Mouse (Mus musculus): ENCODE data around the gene Pdxdc1. TPM values are rescaled to one million over a fixed set of nuclear protein-coding genes. Genes with fewer than 3 reads are reported as not detected.

Gene Pdxdc1
- polyA plus RNA-seq, 1 experiment from 2014 or later, result 74.0 TPM

- Histone ChIP-seq H3K27ac (ENCODE audit: low read depth, low read length) (no peak overlapping the region), H3K4me3 (ENCODE audit: low read depth, low read length) (no peak overlapping the region), H3K36me3 (ENCODE audit: control insufficient read depth, insufficient read depth, low read length) (peaks cover 5% of the 10 kb centered on the region; the same call in 1 of the 2 replicates), H3K9ac (ENCODE audit: low read depth, low read length) (no peak overlapping the region), H3K9me3 (ENCODE audit: control insufficient read depth, low read length) (no peaks in the 10 kb centered on the region), H3K27me3 (ENCODE audit: control insufficient read depth, insufficient read depth, low read length) (no peaks in the 10 kb centered on the region), H3K4me1 (replicated peaks; ENCODE audit: control insufficient read depth, insufficient read depth, low read length) (no peaks in the 10 kb centered on the region), H3K4me2 (replicated peaks; ENCODE audit: low read depth, low read length) (no peak overlapping the region)
- ATAC-seq (ENCODE audit: low FRiP score), result no peak
- WGBS, result 90% methylated on average over 7 of the region's 7 CpGs
- no peak for DNase-seq (ENCODE audit: low spot score)
Observed at GRCm38 (mm10) chr16:13840056-13840455, 62.9 kb downstream of the Pdxdc1 start.

GRCm38 (mm10) chr16:13834382-13834781 is 68.5 kb downstream of the Pdxdc1 start:
- no peaks in the 10 kb centered on the region for H3K4me1 ChIP-seq (replicated peaks; ENCODE audit: control insufficient read depth, insufficient read depth, low read length)
- no peaks in the 10 kb centered on the region for H3K27me3 ChIP-seq (ENCODE audit: control insufficient read depth, insufficient read depth, low read length)
- no peak overlapping the region for H3K4me3 ChIP-seq (ENCODE audit: low read depth, low read length)
- no peak overlapping the region for H3K27ac ChIP-seq (ENCODE audit: low read depth, low read length)
- no peak overlapping the region for H3K4me2 ChIP-seq (replicated peaks; ENCODE audit: low read depth, low read length)
- H3K36me3 ChIP-seq (ENCODE audit: control insufficient read depth, insufficient read depth, low read length), result peaks cover 14% of the 10 kb centered on the region; the same call in 1 of the 2 replicates
- no peak overlapping the region for H3K9ac ChIP-seq (ENCODE audit: low read depth, low read length)
- ATAC-seq (ENCODE audit: low FRiP score) (no peak), DNase-seq (ENCODE audit: low spot score) (no peak)
- H3K9me3 ChIP-seq (ENCODE audit: control insufficient read depth, low read length), result no peaks in the 10 kb centered on the region
- 95% methylated on average over 5 of the region's 5 CpGs for WGBS

- H3K27ac ChIP-seq (ENCODE audit: low read depth, low read length), result no peak overlapping the region
- ATAC-seq (ENCODE audit: low FRiP score), result no peak
- H3K36me3 ChIP-seq (ENCODE audit: control insufficient read depth, insufficient read depth, low read length), result peaks cover 17% of the 10 kb centered on the region
Observed at GRCm38 (mm10) chr16:13831606-13832005, 71.3 kb downstream of the Pdxdc1 start.

GRCm38 (mm10) chr16:13830444-13830843 is 72.5 kb downstream of the Pdxdc1 start:
- Histone ChIP-seq H3K4me3 (ENCODE audit: low read depth, low read length) (no peak overlapping the region), H3K27me3 (ENCODE audit: control insufficient read depth, insufficient read depth, low read length) (no peaks in the 10 kb centered on the region), H3K9me3 (ENCODE audit: control insufficient read depth, low read length) (no peaks in the 10 kb centered on the region), H3K27ac (ENCODE audit: low read depth, low read length) (no peak overlapping the region), H3K36me3 (ENCODE audit: control insufficient read depth, insufficient read depth, low read length) (peaks cover 14% of the 10 kb centered on the region), H3K4me1 (replicated peaks; ENCODE audit: control insufficient read depth, insufficient read depth, low read length) (no peaks in the 10 kb centered on the region), H3K9ac (ENCODE audit: low read depth, low read length) (no peak overlapping the region), H3K4me2 (replicated peaks; ENCODE audit: low read depth, low read length) (no peak overlapping the region)
- ATAC-seq (ENCODE audit: low FRiP score), result no peak
- 88% methylated on average over 10 of the region's 10 CpGs for WGBS
- DNase-seq (ENCODE audit: low spot score), result no peak

More at GRCm38 (mm10) chr16:13831606-13832005, 71.3 kb downstream of the Pdxdc1 start:
- no peak for DNase-seq (ENCODE audit: low spot score)
- H3K9ac ChIP-seq (ENCODE audit: low read depth, low read length), result no peak overlapping the region
- no peak overlapping the region for H3K4me2 ChIP-seq (replicated peaks; ENCODE audit: low read depth, low read length)
- H3K27me3 ChIP-seq (ENCODE audit: control insufficient read depth, insufficient read depth, low read length), result no peaks in the 10 kb centered on the region
- H3K9me3 ChIP-seq (ENCODE audit: control insufficient read depth, low read length), result no peaks in the 10 kb centered on the region
- no peaks in the 10 kb centered on the region for H3K4me1 ChIP-seq (replicated peaks; ENCODE audit: control insufficient read depth, insufficient read depth, low read length)
- no peak overlapping the region for H3K4me3 ChIP-seq (ENCODE audit: low read depth, low read length)
- 87% methylated on average over 5 of the region's 5 CpGs for WGBS

GRCm38 (mm10) chr16:13826511-13826910 is 76.4 kb downstream of the Pdxdc1 start:
- 91% methylated on average over 4 of the region's 4 CpGs for WGBS
- Histone ChIP-seq H3K4me1 (replicated peaks; ENCODE audit: control insufficient read depth, insufficient read depth, low read length) (no peaks in the 10 kb centered on the region), H3K27me3 (ENCODE audit: control insufficient read depth, insufficient read depth, low read length) (no peaks in the 10 kb centered on the region), H3K9me3 (ENCODE audit: control insufficient read depth, low read length) (no peaks in the 10 kb centered on the region), H3K9ac (ENCODE audit: low read depth, low read length) (no peak overlapping the region), H3K4me3 (ENCODE audit: low read depth, low read length) (no peak overlapping the region), H3K36me3 (ENCODE audit: control insufficient read depth, insufficient read depth, low read length) (peaks cover 9% of the 10 kb centered on the region; the same call in 1 of the 2 replicates), H3K4me2 (replicated peaks; ENCODE audit: low read depth, low read length) (no peak overlapping the region), H3K27ac (ENCODE audit: low read depth, low read length) (no peak overlapping the region)
- no peak for ATAC-seq (ENCODE audit: low FRiP score)
- DNase-seq (ENCODE audit: low spot score), result no peak

- no peak overlapping the region for H3K27ac ChIP-seq (ENCODE audit: low read depth, low read length)
- no peaks in the 10 kb centered on the region for H3K27me3 ChIP-seq (ENCODE audit: control insufficient read depth, insufficient read depth, low read length)
- no peak overlapping the region for H3K4me2 ChIP-seq (replicated peaks; ENCODE audit: low read depth, low read length)
- DNase-seq (ENCODE audit: low spot score) (no peak), ATAC-seq (ENCODE audit: low FRiP score) (no peak)
- H3K9ac ChIP-seq (ENCODE audit: low read depth, low read length), result no peak overlapping the region
- no peaks in the 10 kb centered on the region for H3K4me1 ChIP-seq (replicated peaks; ENCODE audit: control insufficient read depth, insufficient read depth, low read length)
- H3K36me3 ChIP-seq (ENCODE audit: control insufficient read depth, insufficient read depth, low read length), result peaks cover 6% of the 10 kb centered on the region; the same call in 1 of the 2 replicates
- 85% methylated on average over 7 of the region's 7 CpGs for WGBS
- H3K4me3 ChIP-seq (ENCODE audit: low read depth, low read length), result no peak overlapping the region
- no peaks in the 10 kb centered on the region for H3K9me3 ChIP-seq (ENCODE audit: control insufficient read depth, low read length)
Observed at GRCm38 (mm10) chr16:13825781-13826490, 77.0 kb downstream of the Pdxdc1 start.

- Histone ChIP-seq H3K9ac (ENCODE audit: low read depth, low read length) (no peak overlapping the region), H3K36me3 (ENCODE audit: control insufficient read depth, insufficient read depth, low read length) (no peaks in the 10 kb centered on the region), H3K9me3 (ENCODE audit: control insufficient read depth, low read length) (no peaks in the 10 kb centered on the region), H3K4me3 (ENCODE audit: low read depth, low read length) (no peak overlapping the region), H3K27me3 (ENCODE audit: control insufficient read depth, insufficient read depth, low read length) (no peaks in the 10 kb centered on the region), H3K4me2 (replicated peaks; ENCODE audit: low read depth, low read length) (no peak overlapping the region), H3K4me1 (replicated peaks; ENCODE audit: control insufficient read depth, insufficient read depth, low read length) (0 out of 2 replicates have a peak, but pooled peaks cover 3% of the 10 kb centered on the region), H3K27ac (ENCODE audit: low read depth, low read length) (no peak overlapping the region)
- no peak for DNase-seq (ENCODE audit: low spot score)
- WGBS, result 98% methylated on average over 5 of the region's 5 CpGs
- no peak for ATAC-seq (ENCODE audit: low FRiP score)
Observed at GRCm38 (mm10) chr16:13820771-13821170, 82.2 kb downstream of the Pdxdc1 start.

GRCm38 (mm10) chr16:13819806-13820500 is 83.0 kb downstream of the Pdxdc1 start:
- ATAC-seq (ENCODE audit: low FRiP score) (peak; percentile 0; the same call in 1 of the 2 replicates), DNase-seq (ENCODE audit: low spot score) (peak; percentile 40)
- Histone ChIP-seq H3K4me1 (replicated peaks; ENCODE audit: control insufficient read depth, insufficient read depth, low read length) (0 out of 2 replicates have a peak, but pooled peaks cover 3% of the 10 kb centered on the region), H3K4me3 (ENCODE audit: low read depth, low read length) (peak overlapping the region; percentile 72), H3K27me3 (ENCODE audit: control insufficient read depth, insufficient read depth, low read length) (no peaks in the 10 kb centered on the region), H3K9ac (ENCODE audit: low read depth, low read length) (peak overlapping the region; percentile 71), H3K27ac (ENCODE audit: low read depth, low read length) (peak overlapping the region; percentile 93; the same call in 1 of the 2 replicates), H3K9me3 (ENCODE audit: control insufficient read depth, low read length) (no peaks in the 10 kb centered on the region), H3K4me2 (replicated peaks; ENCODE audit: low read depth, low read length) (peak overlapping the region; percentile 81), H3K36me3 (ENCODE audit: control insufficient read depth, insufficient read depth, low read length) (no peaks in the 10 kb centered on the region)
- 42% methylated on average over 12 of the region's 12 CpGs for whole genome bisulfite sequencing
